Mouse (Mus musculus): ENCODE data around the gene Ddost.

Ddost gene

GRCm38 (mm10) chr4:138336876-138337275 is 32.3 kb downstream of the Ddost start:
- DNase-seq (ENCODE audit: low read depth, low spot score) = no peak

GRCm38 (mm10) chr4:138337341-138337740 is 32.8 kb downstream of the Ddost start:
- DNase-seq (ENCODE audit: low read depth, low spot score) = no peak

GRCm38 (mm10) chr4:138339963-138340362 is 35.4 kb downstream of the Ddost start:
- no peak for DNase-seq (ENCODE audit: low read depth, low spot score)

GRCm38 (mm10) chr4:138341393-138341792 is 36.9 kb downstream of the Ddost start:
- no peak for DNase-seq (ENCODE audit: low read depth, low spot score)

GRCm38 (mm10) chr4:138342048-138342447 is 37.5 kb downstream of the Ddost start:
- DNase-seq (ENCODE audit: low read depth, low spot score) = no peak

- DNase-seq (ENCODE audit: low read depth, low spot score) = no peak
Measured at GRCm38 (mm10) chr4:138342778-138343177, 38.2 kb downstream of the Ddost start.

GRCm38 (mm10) chr4:138343341-138343837 is 38.9 kb downstream of the Ddost start:
- DNase-seq (ENCODE audit: low read depth, low spot score) = no peak

- DNase-seq (ENCODE audit: low read depth, low spot score) = no peak
Measured at GRCm38 (mm10) chr4:138344891-138345545, 40.5 kb downstream of the Ddost start.

GRCm38 (mm10) chr4:138347280-138347679 is 42.8 kb downstream of the Ddost start:
- DNase-seq (ENCODE audit: low read depth, low spot score) = no peak

- no peak for DNase-seq (ENCODE audit: low read depth, low spot score)
Measured at GRCm38 (mm10) chr4:138348716-138349115, 44.2 kb downstream of the Ddost start.

- DNase-seq (ENCODE audit: low read depth, low spot score) = no peak
Measured at GRCm38 (mm10) chr4:138351821-138352220, 47.3 kb downstream of the Ddost start.

GRCm38 (mm10) chr4:138352692-138353091 is 48.2 kb downstream of the Ddost start:
- no peak for DNase-seq (ENCODE audit: low read depth, low spot score)

- no peak for DNase-seq (ENCODE audit: low read depth, low spot score)
Measured at GRCm38 (mm10) chr4:138353438-138354171, 49.1 kb downstream of the Ddost start.

- DNase-seq (ENCODE audit: low read depth, low spot score) = no peak
Measured at GRCm38 (mm10) chr4:138355496-138355895, 51.0 kb downstream of the Ddost start.

GRCm38 (mm10) chr4:138356141-138356540 is 51.6 kb downstream of the Ddost start:
- DNase-seq (ENCODE audit: low read depth, low spot score) = no peak

- DNase-seq (ENCODE audit: low read depth, low spot score) = no peak
Measured at GRCm38 (mm10) chr4:138356551-138356950, 52.0 kb downstream of the Ddost start.

GRCm38 (mm10) chr4:138358176-138358575 is 53.6 kb downstream of the Ddost start:
- no peak for DNase-seq (ENCODE audit: low read depth, low spot score)

GRCm38 (mm10) chr4:138361370-138361821 is 56.9 kb downstream of the Ddost start:
- DNase-seq (ENCODE audit: low read depth, low spot score) = no peak

All from telencephalon, adult 2 months (tissue).